Mouse (Mus musculus) naive thymus-derived CD4-positive, alpha-beta T cell, adult 2 months (primary cell): ENCODE measurements around the gene Selenoh.
"Not testable (repeated sequence)": the region's sequence is repeated elsewhere in the genome, so short reads cannot be mapped to it uniquely, and the experiment has no call there.

Experiments used
- DNase-seq: peaks from one replicate; pipeline ENCODE4 v3.0.0-alpha.2; 2011; ENCODE audit warnings: low read depth

Gene Selenoh

DNA sequence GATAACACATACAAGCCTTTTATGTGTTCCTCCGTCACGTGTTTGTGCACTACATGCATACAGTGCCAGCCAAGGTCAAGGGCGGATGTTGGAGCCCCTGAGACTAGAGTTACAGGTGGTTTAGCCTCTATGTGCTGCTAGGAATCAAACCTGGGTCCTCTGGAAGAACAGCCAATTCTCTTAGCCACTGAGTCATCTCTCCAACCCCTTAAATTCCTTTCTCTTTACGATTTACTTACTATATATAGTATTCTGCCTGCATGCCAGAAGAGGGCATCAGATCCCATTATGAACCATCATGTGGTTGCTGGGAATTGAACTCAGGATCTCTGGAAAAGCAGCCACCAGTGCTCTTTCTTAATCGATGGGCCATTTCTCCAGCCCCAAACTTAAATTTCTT lies 965 bp upstream of the Selenoh start:
- not testable (repeated sequence) for DNase-seq

- no peak for DNase-seq
Measured at GRCm38 (mm10) chr2:84669828-84670568, 572 bp downstream of the Selenoh start.

GRCm38 (mm10) chr2:84666081-84666480 lies 4.5 kb downstream of the Selenoh start:
- no peak for DNase-seq

DNA sequence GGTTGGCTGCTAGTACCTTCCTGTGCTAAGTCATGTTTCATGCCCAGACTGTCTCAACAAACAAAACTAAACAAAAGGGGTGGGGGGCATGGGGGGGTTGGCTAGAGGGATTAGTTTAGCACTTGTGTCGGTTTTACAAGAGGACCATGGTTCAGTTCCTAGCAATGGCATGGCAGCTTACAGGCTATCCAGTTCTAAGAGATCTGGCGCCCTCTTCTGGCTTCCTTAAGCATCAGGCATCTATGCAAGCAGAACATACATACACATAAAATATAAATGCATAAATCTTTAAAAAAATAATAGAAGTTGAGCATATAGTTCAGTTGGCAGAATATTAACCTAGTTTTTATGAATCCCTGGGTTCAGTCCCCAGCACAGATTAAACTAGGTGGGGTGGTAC lies 7.7 kb downstream of the Selenoh start:
- DNase-seq: peak; percentile 74

DNA sequence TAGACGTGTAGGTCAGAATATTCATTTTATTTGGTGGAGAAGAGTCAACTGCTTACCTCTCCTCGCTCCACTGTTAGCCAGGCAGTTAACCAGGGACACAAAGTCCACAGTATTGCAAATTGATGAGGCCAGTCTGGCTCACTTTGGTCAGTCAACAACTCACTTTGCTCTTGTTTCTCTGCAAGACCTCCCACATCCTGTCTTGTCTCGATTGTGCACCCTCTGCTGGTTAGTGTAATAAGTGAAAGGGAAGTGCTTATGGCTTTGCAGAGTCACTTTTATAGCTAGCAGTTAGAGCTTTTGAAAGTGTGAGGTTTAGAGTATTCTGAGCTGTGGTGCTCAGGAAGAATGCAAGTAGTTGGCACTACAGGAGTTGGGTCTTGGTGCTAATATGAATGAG lies 10.3 kb downstream of the Selenoh start:
- DNase-seq: peak; percentile 81

GRCm38 (mm10) chr2:84658806-84659205 lies 11.8 kb downstream of the Selenoh start, which contains the start of gene Btbd18:
Gene Btbd18 (plus strand): TSS chr2:84659079.
- DNase-seq: no peak

DNA sequence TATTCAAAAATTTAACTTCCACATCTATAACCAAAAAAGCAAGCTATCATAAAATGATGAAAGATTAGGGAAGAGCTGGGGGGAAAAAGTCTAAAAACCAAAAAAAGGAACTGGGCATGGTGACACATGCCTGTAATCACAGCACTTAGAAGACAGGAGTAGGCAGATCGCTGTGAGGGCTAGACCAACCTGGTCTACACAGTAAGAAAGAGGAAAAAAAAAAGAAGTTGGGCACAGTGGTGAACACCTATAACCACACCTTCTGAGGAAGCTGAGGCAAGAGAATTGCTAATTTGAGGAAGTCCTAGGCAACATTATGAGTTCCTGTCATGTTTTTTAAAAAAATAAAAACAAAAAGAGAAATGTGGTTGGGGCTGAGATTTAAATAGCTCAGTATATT lies 14.7 kb downstream of the Selenoh start:
- DNase-seq: no peak

DNA sequence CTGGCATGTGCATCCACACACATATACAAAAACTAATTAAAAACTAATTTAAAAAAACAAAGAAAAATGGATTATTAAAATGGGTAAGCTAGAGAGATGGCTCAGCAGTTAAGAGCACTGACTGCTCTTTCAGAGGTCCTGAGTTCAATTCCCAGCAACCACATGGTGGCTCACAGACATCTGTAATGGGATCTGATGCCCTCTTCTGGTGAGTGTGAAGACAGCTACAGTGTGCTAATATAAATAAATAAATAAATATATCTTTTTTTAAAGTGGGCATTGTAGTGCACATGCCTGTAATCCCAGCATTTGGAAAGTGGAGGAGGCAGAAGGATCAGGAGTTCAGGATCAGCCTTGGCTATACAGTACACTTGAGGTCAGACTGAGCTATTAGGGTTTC lies 17.2 kb downstream of the Selenoh start:
- DNase-seq: no peak

DNA sequence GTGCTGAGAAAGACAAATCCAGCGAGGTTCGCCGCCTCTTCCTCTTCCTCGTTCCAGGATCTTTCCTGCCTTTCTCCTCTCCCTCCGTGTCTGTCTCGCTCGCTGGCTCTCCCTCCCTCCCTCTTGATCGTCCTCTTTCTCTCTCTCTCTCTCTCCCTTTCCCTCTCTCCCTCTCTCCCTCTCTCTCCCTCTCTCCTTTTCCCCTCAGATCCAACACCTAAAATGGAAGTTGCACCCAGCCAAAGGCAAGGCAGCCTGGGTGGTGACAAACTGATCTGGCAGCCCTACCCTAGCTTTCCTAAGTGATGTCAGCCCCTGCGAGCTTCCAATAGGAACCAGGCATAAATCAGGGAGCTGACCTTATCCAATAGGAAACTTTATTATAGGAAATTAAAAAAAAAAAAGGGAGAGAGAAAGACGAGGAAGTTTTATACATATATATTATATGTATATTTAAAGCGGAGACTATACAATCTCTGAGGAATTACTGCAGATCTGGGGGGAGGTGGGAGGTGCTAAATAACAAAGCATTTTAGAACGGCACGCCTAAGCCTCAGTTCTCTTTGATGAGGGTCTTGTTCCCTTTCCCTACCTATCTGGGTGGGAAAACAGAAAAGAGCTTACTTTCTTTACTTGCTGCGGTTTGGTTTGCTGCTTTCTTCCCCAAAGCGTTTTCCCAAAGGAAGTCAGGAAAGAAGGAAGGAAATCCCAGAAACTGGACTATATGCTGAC lies 19.9 kb downstream of the Selenoh start, which contains the start of gene Ctnnd1:
Gene Ctnnd1, minus strand, starts transcription at position 302 of the 732 bp plus-strand sequence.
- DNase-seq: no peak

GRCm38 (mm10) chr2:84649674-84650073 lies 20.9 kb downstream of the Selenoh start:
- no peak for DNase-seq

DNA sequence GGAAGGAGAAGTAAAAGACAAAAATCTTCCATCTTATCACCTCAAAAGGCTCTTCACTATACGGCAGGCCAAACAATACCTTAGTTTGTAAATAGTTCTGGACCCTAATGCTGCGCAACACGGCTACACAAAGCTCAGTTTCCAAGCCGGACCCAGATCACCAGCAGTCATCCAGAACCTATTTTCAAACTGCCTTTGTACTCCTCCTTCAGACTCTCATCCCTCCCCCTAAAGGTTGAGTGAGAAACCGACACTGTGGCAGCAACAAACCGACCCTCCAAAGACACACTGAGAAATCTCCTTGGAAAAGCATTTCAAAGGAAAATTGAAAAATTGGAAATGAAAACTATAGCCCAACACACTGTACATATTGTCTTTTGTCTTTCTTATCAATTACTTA lies 22.2 kb downstream of the Selenoh start:
- DNase-seq: no peak

DNA sequence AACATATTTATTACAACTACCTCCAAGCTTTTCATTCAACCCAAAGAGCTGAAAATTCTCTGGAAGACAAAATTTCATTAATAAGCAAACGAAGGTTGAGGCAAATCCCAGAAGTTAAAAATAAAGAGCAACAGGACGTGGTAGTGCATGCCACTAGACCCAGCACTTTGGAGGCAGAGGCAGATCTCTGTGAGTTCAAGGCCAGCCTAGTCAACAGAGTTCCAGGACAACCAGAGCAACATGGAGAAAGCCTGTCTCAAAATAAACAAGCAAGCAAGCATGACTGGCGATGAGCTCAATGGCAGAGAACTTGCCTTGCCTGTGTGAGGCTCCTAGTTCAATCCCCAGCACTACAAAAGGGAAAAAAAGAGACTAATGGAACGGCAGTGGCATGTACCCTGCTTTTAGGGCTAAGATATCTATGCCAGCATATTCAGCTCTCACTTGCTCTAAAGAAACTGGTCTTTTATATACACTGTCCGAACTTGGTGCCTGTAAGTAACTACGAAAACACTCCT lies 23.5 kb downstream of the Selenoh start:
- no peak for DNase-seq

GRCm38 (mm10) chr2:84646138-84646537 lies 24.4 kb downstream of the Selenoh start:
- DNase-seq: no peak

DNA sequence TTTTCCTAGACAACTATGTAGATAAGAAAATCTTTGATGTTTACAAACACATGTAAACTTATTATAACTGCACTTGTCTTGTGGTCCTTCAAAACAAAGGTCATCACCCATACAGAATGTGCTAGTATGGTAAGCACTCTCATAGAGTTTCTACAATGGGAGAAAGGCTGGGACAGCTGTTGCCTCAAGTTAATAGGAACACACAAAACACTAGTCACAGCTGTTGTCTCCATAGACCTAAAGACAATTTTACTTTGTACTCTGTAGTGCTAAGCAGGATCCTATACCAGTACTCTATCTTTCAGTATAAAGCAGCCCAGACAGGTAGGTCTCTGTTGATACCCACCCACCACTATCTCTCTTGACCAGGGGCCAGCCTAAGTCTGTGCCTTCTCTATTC lies 29.7 kb downstream of the Selenoh start:
- no peak for DNase-seq

- no peak for DNase-seq
Measured at GRCm38 (mm10) chr2:84638428-84639220, 31.9 kb downstream of the Selenoh start.

GRCm38 (mm10) chr2:84637452-84638165 lies 33.0 kb downstream of the Selenoh start:
- no peak for DNase-seq

GRCm38 (mm10) chr2:84636231-84636741 lies 34.3 kb downstream of the Selenoh start:
- DNase-seq: no peak

DNA sequence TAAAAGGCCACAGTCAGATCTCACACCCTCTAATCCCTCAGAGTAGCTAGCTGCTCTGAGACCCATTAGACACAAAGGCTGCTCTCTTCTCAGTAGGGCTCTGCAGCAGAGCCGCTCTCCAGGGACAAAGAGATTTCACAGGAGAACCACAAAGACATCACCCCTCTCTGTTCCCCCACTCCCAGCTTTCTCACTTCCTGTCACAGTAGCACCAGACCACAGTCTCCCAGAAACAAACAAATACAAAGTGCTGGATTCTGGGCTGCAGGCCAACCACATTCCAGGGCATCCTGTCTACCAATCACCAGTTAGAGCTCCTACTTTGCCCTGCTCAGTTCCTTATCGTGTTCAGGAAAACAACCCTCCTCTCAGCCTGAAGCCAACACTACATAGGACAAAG lies 35.0 kb downstream of the Selenoh start:
- no peak for DNase-seq

GRCm38 (mm10) chr2:84634934-84635482 lies 35.6 kb downstream of the Selenoh start:
- DNase-seq: no peak

DNA sequence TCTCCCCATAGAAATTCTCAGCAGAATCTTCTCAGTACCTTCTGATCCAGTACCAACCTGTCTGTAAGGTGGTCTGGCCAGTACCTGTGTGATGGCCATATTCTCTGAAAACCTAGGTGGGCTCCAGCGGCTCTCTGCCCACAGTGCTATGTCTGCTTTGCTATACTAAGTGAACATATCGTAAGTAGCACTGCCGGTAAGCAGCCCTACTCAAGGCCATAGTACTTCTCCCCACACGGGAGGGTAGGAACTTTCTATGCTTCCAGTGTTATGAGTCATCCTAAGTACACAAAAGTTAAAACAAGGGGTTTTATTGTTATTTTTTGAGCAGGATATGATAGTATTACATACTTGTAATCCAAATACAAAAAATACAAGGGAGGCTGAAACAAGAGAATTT lies 36.6 kb downstream of the Selenoh start:
- no peak for DNase-seq

- DNase-seq: peak; percentile 43
Measured at GRCm38 (mm10) chr2:84632999-84633398, 37.6 kb downstream of the Selenoh start.
